Mouse (Mus musculus): ENCODE data around the gene Lrrc51.
"Not testable (repeated sequence)": the region's sequence is repeated elsewhere in the genome, so short reads cannot be mapped to it uniquely, and the experiment has no call there.

The Lrrc51 gene

DNA sequence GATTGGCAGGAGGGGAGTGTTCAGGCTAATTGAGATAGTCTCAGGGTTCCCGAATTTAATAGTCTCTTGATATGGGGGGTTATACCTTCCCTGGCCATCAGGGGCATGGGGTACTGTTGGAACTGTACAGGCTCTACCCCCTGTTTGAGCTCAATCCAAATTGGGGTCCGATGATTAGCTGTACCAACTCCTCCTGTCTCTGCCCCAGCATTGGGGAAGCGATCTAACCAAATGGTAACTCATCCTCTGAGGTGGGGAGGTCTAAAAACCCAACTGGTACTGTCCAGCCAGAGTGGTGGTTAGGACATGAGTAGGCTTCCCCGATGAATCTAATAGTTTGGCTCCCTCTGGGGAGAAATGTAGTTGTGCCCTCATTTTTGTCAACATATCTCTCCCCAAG lies 3.3 kb upstream of the Lrrc51 start:
- no peak for DNase-seq

DNA sequence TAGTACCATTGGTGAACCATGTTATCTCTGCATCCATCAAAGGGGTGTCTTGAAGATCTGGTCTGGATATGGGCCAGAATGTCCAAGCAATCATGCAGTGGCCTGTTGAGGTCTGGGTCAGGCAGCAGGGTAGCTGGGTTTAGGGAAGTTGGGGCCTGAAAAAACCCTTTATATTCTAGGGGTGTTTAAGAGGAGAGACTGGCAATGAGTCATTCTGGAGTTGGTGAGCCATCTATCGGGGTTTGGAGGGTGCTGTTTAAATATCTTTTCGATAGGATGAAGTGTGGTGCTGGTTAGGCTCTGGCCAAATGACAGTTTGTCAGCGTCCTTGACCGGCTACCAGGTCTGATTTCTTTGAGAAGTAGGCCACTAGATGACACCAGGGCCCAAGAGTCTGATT lies 2.3 kb upstream of the Lrrc51 start:
- DNase-seq, result no peak

DNA sequence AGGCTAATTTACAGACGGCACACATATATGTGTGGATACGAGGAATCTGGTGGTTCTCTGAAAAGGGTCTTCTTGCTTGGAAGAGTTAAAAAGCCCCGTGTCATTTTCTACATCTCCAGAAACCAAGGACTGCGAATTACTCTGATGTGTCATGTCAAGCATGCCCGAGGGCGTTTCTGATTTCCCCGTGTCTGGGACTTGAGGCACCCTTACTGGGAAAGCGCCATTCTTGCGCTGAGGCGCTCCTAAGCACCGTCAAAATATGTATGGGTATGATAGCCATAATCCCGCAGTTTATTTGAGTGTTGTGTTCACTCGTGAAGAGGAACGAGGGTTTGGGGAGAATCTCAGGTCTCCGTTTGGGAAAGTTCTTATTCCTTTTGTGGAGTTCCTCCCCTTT lies 395 bp downstream of the Lrrc51 start:
- no peak for DNase-seq

DNA sequence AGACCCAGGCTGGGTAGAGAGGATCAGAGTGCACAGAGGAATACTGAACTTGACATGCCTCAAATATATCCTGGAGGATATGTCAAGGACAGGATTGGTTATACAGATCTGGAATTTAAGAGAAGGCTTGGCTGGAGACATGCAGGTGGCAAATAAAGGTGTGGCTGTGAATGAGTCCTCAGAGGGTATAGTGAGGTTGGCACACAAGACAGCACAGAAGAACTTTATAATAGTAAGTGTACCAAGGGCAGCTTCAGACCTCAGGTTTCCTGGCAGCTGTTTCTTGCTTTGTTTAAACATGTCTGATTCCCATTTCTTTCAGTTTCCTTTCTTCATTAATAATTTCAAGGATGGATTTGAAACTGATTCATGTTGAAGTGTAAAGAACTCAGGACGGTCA lies 1.1 kb downstream of the Lrrc51 start:
- DNase-seq, result no peak

DNA sequence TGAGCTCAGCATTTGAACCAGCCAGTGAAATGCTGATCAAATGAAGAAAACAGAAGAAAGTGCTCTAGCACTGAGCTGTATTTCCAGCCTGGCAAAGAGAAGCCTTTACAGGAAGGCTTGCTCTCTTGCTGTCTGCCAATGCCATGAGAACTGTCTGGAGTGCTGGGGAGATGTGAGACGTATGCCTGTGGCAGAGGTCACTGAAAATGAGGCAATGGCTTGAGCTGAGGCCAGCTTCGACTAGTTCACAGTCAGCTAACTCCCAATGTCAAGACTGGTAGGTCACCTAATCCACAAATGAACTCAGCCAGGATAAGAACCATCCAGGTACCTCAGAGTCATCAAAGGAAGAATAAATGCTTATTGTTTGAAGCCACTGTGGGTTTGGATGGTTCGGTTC lies 5.6 kb downstream of the Lrrc51 start:
- DNase-seq, result no peak

DNA sequence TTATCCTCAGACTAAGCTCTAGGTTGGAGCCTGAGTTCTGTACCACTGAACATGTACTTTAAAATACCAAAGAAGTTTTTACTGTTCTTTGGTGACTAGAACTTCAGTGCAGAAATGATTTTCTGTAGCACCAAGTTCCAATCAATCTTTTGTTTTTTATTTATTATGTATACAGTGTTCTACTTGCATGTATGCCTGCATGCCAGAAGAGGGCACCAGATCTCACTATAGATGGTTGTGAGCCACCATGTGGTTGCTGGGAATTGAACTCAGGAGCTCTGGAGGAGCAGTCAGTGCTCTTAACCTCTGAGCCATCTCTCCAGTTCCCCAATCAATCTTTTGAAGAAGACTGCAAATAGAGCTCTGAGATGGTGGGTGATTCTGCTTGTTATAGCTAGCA lies 7.8 kb downstream of the Lrrc51 start:
- DNase-seq, result not testable (repeated sequence)

- peak; percentile 82 for DNase-seq
Observed at GRCm38 (mm10) chr7:101918071-101918470, 15.6 kb downstream of the Lrrc51 start.

GRCm38 (mm10) chr7:101911982-101912381 lies 21.7 kb downstream of the Lrrc51 start:
- peak; percentile 34 for DNase-seq

GRCm38 (mm10) chr7:101910138-101910537 lies 23.6 kb downstream of the Lrrc51 start:
- no peak for DNase-seq

GRCm38 (mm10) chr7:101908367-101908766 lies 25.3 kb downstream of the Lrrc51 start:
- DNase-seq, result no peak

DNA sequence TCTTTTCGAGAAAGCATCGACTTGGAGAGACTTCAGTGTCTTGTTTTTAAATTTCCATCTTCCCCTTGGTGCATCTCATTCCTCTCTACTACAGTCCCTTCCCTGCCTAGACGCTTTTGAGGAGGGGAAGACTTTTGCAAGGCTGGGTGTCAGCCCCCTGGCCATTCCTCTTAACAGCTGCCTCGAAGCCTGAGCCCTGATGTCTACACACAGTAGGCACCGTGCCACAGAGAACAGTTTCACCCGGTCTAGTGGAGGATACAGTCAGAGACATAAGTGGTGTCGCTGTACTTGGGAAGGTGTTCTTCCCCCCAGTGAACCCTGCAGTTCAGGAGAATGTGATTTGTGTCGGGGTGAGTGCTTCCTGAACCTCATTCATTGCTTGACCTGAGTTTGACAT lies 27.0 kb downstream of the Lrrc51 start:
- no peak for DNase-seq

GRCm38 (mm10) chr7:101906287-101906681 lies 27.4 kb downstream of the Lrrc51 start, which contains the start of gene Tomt:
Tomt (minus strand) TSS chr7:101906359.
- no peak for DNase-seq

DNA sequence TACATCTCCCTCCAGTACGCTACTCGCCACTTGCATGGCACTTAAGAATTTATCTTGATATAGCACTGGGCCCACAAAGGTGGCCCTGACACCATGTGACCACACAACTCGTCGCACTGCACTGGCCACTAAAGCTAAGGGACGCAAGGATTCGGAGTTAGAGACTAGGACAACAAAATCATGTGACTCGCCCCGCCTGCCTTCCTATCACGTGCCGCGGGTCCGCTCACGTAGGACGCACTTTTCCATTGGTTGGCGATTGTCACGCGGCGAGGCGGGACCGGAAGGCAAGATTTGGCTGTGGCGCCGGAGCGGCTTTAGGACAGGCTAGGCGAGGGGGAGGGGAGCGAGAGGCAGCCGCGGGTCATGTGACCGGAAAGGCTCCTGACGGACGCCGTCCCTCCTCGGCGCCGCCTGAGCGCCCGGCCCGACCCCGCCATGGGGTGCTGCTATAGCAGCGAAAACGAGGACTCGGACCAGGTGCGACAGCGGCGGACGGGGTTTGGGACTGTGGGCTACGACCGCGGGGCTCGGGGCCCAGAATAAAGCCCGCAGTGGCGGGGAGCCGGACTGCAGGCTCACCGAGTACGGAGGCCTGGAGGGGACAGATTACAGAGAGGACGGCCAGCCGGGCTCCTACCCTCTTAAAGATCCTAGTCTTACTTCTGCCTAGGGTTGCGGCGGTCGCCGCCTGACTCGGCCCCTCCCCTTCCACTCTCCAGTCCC lies 28.0 kb downstream of the Lrrc51 start, which contains the start of gene Lamtor1:
TSS of gene Lamtor1 (plus strand) at position 344 of the 726 bp plus-strand sequence.
- peak; percentile 100 for DNase-seq

GRCm38 (mm10) chr7:101902846-101903245 lies 30.8 kb downstream of the Lrrc51 start:
- no peak for DNase-seq

GRCm38 (mm10) chr7:101901969-101902368 lies 31.7 kb downstream of the Lrrc51 start:
- no peak for DNase-seq

DNA sequence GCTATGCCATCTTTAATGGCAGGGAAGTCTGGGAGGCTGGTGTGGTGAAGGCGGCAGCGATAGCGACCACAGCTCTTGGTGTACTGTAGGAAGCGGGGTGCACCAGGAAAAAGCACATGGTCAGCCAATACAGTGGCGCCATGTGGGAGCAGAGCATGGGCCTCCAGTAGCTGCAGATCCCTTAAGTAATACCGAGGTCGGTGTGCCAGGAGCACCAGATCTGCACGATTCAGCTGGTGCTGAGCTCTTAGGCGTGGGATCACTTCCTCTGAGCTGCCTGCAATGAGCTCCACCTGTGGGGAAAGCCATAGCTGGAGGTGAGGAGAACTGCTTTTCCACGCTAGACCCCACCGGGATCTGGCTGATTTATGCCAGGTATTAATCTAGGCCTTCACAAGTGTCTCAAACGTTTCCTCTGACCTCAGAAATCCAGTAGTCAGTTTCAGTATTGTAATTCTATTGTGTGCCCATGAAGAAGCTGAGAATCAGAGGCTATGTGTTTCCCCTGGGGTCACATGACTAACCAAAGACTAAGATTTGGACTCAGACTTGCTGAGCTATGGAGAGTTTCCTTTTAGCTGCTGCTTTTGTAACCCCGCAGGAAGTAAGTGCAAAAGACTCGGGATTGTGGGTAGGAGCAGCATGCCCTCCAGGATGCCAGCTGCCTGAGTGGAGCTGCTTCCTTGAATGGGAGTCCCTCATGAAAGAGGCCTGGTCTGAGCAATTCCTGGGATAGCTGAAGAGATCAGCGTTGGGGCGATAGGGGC lies 33.2 kb downstream of the Lrrc51 start:
- no peak for DNase-seq

- peak; percentile 100 for DNase-seq
Observed at GRCm38 (mm10) chr7:101896104-101897066, 37.3 kb downstream of the Lrrc51 start.

GRCm38 (mm10) chr7:101895695-101896094 lies 38.0 kb downstream of the Lrrc51 start:
- no peak for DNase-seq

DNA sequence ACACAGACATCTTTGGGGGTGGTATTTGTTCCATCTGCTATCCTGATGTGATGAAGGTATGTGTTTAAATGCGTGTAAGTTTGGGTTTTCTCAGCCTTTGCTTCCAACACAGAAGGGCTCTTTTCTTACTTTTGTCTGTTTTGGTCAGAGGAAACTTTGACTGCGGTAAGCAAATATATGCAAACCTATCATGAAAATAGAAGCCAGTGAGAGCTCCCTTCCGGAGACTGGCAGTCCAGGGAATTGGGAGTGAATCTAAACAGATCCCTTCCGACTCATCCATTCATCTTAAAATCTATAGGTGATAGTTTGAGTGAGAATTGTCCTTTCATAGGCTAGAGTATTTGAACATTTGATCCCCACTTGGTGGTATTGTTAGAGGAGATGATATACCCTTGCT lies 45.2 kb downstream of the Lrrc51 start:
- DNase-seq, result no peak

DNA sequence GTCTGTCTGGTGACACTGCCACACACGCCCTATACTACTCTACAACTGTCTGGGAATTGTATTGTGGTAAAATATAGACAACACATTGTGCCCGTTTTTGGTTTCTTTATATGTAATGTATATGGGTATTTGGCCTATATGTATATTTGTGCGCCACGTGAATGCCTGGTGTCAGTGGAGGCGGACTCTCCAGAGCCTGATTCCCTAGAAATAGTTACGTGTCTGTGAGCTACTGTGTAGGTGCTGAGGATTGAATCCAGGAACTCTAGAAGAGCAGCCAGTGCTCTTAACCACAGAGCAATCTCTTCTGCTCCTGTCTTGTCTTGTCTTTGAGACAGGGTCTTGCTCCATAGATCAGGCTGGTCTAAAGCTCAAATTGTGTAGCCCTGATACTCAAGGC lies 47.4 kb downstream of the Lrrc51 start:
- DNase-seq, result no peak

GRCm38 (mm10) chr7:101884160-101884559 lies 49.5 kb downstream of the Lrrc51 start:
- DNase-seq, result no peak

DNA sequence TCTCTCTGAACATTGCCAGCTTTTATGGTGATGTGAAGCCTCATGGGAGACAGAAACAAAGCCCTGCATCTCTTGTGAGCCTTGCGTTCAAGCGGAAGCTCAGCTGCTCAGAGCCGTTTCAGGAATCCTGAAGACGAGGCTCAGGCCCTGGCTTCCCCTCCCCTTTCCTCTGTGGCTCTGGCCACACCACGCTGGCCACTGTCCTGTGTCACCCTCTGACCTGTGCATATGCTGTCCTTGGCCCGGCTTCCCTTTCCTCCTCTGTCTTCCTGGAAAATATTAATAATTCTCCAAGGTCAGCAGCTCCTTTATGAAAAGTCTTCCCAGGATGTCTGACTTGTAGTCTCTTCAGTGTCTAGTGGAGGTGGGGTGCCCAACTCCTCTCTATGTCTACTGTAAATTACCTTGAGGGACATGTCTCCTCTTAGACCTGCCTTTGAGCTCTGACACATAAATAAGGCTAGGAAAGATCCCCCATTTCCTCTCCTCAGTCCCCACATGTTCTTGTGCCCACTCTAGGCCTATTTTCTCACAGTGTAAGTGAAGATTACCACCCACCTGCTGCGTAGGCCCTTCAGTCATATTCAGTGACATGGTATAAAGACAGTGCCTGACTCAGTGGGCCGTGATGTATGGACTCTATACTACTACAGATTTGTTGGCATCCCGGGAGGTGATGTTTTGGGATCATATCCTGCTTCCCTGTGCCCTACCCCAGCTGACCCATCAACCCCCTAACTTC lies 51.1 kb downstream of the Lrrc51 start:
- DNase-seq, result no peak
